Mouse (Mus musculus): ENCODE results near the gene Akt2.
A peak's percentile ranks its signal among the peaks of the same experiment; 100 is the strongest.

DNA sequence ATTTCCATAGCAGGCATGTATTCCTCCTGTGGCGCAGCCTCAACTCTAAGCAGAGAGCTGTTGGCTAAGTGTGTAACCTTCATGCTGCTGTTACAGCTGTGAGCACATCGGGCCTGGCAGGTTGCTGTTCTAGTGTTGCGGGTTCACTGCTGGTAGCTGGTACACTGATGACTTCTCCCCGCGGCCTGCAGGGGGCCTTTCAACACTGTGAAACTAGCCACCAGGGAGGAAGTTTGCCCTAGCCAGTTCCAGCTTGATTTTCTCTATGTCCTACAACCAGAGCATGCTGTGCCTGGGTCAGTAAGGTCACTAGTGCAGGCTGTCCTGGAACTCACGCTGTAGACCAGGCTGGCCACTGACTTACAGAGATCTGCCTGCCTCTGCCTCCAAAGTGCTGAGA is 14.4 kb upstream of the Akt2 start:
- TF ChIP-seq CTCF (IDR thresholded peaks at IDR 0.05 in 2 of 3, conservative IDR thresholded peaks at IDR 0.05 in 1 of 3; ENCODE audit: control insufficient read depth in 1 of 3, insufficient read depth in 1 of 3, low read depth in 2 of 3, low read length in 3 of 3, poor library complexity in 1 of 3, severe bottlenecking in 1 of 3) (peak; percentile 45 to 56 (median 47)), POLR2AphosphoS2 (IDR thresholded peaks at IDR 0.05; ENCODE audit: low read length) (no peak), TAL1 (IDR thresholded peaks at IDR 0.05; ENCODE audit: low read length) (no peak), ETS1 (IDR thresholded peaks at IDR 0.05; ENCODE audit: low read depth, low read length) (no peak), NELFE (IDR thresholded peaks at IDR 0.05; ENCODE audit: low read depth, low read length) (no peak), ELF1 (IDR thresholded peaks at IDR 0.05; ENCODE audit: low read depth, low read length) (no peak), SMC3 (IDR thresholded peaks at IDR 0.05; ENCODE audit: low read depth, low read length) (no peak), EP300 (IDR thresholded peaks at IDR 0.05; ENCODE audit: low read depth in 1 of 2, low read length in 2 of 2) (no peak), UBTF (IDR thresholded peaks at IDR 0.05; ENCODE audit: borderline replicate concordance, insufficient read depth, low read depth, low read length) (no peak), RAD21 (IDR thresholded peaks at IDR 0.05; ENCODE audit: low read depth, low read length) (peak; percentile 13), MAX (IDR thresholded peaks at IDR 0.05; ENCODE audit: low read length) (no peak)
